Comparison of ENCODE assay signal across 9 mouse cellular contexts in genomic region chr9:74007976-74008686, GRCm38 (mm10). TPM values are rescaled to one million over a fixed set of nuclear protein-coding genes. Genes with fewer than 3 reads are reported as not detected.
DNase-seq lines count a peak whose midpoint lies in the region; TF ChIP-seq lines count a peak whose summit lies in the region.
"Had no signal": no experiment of that assay in that cellular context is flagged by ENCODE, and none has a peak within 500 bp of the region (broad histone marks: within the 10 kb centered on the region; RNA-seq: fewer than 3 reads in every experiment).

No protein-coding gene starts in this region.

- H3K27ac ChIP-seq in cerebellum, adult 2 months (ENCODE audit: insufficient read depth, low read length) = no peak overlapping the region

- WGBS in cerebellum, adult 2 months = 21% methylated on average over 7 of the region's 7 CpGs

- no peak overlapping the region for H3K4me3 ChIP-seq in cerebellum, adult 2 months (replicated peaks; ENCODE audit: insufficient read depth, low read depth, low read length)

- H3K27me3 ChIP-seq in cerebellum, adult 2 months (ENCODE audit: control insufficient read depth, insufficient read depth, low read length) = no peaks in the 10 kb centered on the region

- DNase-seq in cerebellum, adult 2 months = peak; percentile 10 to 48
- DNase-seq in cerebellum, adult 8-10 months = no peak
- DNase-seq in heart, postnatal 10 days = peak; percentile 10 to 13
- DNase-seq in heart, postnatal 36 days = no peak
- peak; percentile 32 for DNase-seq in left cerebral cortex, postnatal 4 days
- DNase-seq in left cerebral cortex, postnatal 14 days (ENCODE audit: low spot score in 2 of 2) = no peak
- peak; percentile 32 for DNase-seq in adrenal gland, postnatal 10 days
- DNase-seq in lung, postnatal 14 days = no peak
- DNase-seq: thymus, adult 2 months had no signal

- H3K4me1 ChIP-seq in cerebellum, adult 2 months (ENCODE audit: control insufficient read depth, insufficient read depth, low read length) = peaks cover 5% of the 10 kb centered on the region; the same call in 1 of the 2 replicates

- TF ChIP-seq POLR2A in cerebellum, adult 2 months (IDR thresholded peaks at IDR 0.05; ENCODE audit: borderline replicate concordance, insufficient read depth, low read length) = no peak

- intact Hi-C loops in heart, postnatal 10 days (cut with DNase I) = no loop called here
- intact Hi-C loops in heart, postnatal 36 days (cut with DNase I) = no loop called here
- intact Hi-C loops in left cerebral cortex, postnatal 4 days (cut with DNase I) = no loop called here
- intact Hi-C loops in left cerebral cortex, postnatal 14 days (cut with DNase I) = no loop called here

- TF ChIP-seq CTCF in cerebellum, adult 2 months (IDR thresholded peaks at IDR 0.05; ENCODE audit: borderline replicate concordance, insufficient read depth, low read depth, low read length) = no peak

RNA-seq across cellular contexts. Expression of gene Unc13c, which starts 39.4 kb away (rescaled TPM):
- polyA plus RNA-seq in cerebellum, adult 2 months (2012; rRNA removed) = 41.2 TPM in 2 replicates
- total RNA-seq in heart, postnatal 10 days (2021) = 1 to 10 TPM; 1.0 to 1.1 TPM
- under 1 TPM; 0.24 to 0.28 TPM for total RNA-seq in heart, postnatal 36 days (2021)
- total RNA-seq in left cerebral cortex, postnatal 4 days (2021) = 10 to 100 TPM; 14.4 to 16.8 TPM
- total RNA-seq in left cerebral cortex, postnatal 14 days (2021) = 10 to 100 TPM; 21.4 to 24.3 TPM
- under 1 TPM; 0.48 to 0.67 TPM for total RNA-seq in adrenal gland, postnatal 10 days (2021)
- polyA plus RNA-seq: thymus, adult 2 months had no signal

Comparison
In these comparisons a context has a peak if more than half of its experiments do, and no peak if none do; other contexts are left out.
1. DNase-seq: peak in cerebellum, adult 2 months (2 of 2), heart, postnatal 10 days (2 of 2), left cerebral cortex, postnatal 4 days (single experiment) and adrenal gland, postnatal 10 days (single experiment); none in cerebellum, adult 8-10 months (single experiment), heart, postnatal 36 days (0 of 2), left cerebral cortex, postnatal 14 days (0 of 2) and lung, postnatal 14 days (single experiment).
2. RNA of gene Unc13c, which starts 39.4 kb away (total RNA-seq): 21.4 to 24.3 TPM in left cerebral cortex, postnatal 14 days and 14.4 to 16.8 TPM in left cerebral cortex, postnatal 4 days; 1.0 to 1.1 TPM in heart, postnatal 10 days, 0.48 to 0.67 TPM in adrenal gland, postnatal 10 days and 0.24 to 0.28 TPM in heart, postnatal 36 days; every median in the first group is over 4 times any median in the second.